Mouse (Mus musculus) hindbrain, embryonic 10.5 days (tissue): ENCODE results near the gene Asic4. TPM values are rescaled to one million over a fixed set of nuclear protein-coding genes. Genes with fewer than 3 reads are reported as not detected.
A peak's percentile ranks its signal among the peaks of the same experiment; 100 is the strongest.

Experiments used
- DNase-seq: peaks from one replicate; pipeline ENCODE4 v3.0.0-alpha.2; 2017; ENCODE audit warnings: low spot score
- H3K27ac ChIP-seq: fragments of 300-500 bp; sonication (generic); 2 replicates; pipeline ENCODE4 v1.5.1; 2016; ENCODE audit warnings: mild to moderate bottlenecking, moderate library complexity
- H3K27me3 ChIP-seq: fragments of 300-500 bp; sonication (generic); 2 replicates; pipeline ENCODE4 v1.6.1; 2016; ENCODE audit warnings: mild to moderate bottlenecking; ENCODE audit not compliant: poor library complexity, insufficient read depth, severe bottlenecking
- H3K36me3 ChIP-seq: fragments of 300-500 bp; sonication (generic); 2 replicates; pipeline ENCODE4 v1.6.1; 2016; ENCODE audit warnings: mild to moderate bottlenecking, moderate library complexity
- H3K4me1 ChIP-seq: fragments of 300-500 bp; sonication (generic); replicated peaks from 2 replicates; pipeline ENCODE4 v1.6.1; 2016; ENCODE audit warnings: mild to moderate bottlenecking
- H3K4me3 ChIP-seq: fragments of 300-500 bp; sonication (generic); 2 replicates; pipeline ENCODE4 v1.5.1; 2016; ENCODE audit warnings: mild to moderate bottlenecking, moderate library complexity
- H3K9me3 ChIP-seq: fragments of 300-500 bp; sonication (generic); 2 replicates; pipeline ENCODE4 v1.6.1; 2016; ENCODE audit warnings: mild to moderate bottlenecking, moderate library complexity
- WGBS: fragments of 180-500 bp; shearing (Covaris S2); methylation state at CpG from one replicate; pipeline ENCODE4 v1.1.7; 2016; 5-methylcytosine and 5-hydroxymethylcytosine counted together
- polyA plus RNA-seq: library from polyadenylated mRNA; unstranded; fragments of >200 nt; fragmentation: Nextera tagmentation; extraction: Ambion mirVana; gene quantifications from 2 replicates; pipeline ENCODE4 v1.2.1, GENCODE M21; 2016

The Asic4 gene
- polyA plus RNA-seq, 1 experiment from 2014 or later, result 9.3 TPM

- Histone ChIP-seq H3K4me1 (peaks cover 69% of the 10 kb centered on the region), H3K4me3 (peak overlapping the region; percentile 49), H3K27me3 (peaks cover 85% of the 10 kb centered on the region), H3K36me3 (no peaks in the 10 kb centered on the region), H3K27ac (peak overlapping the region; percentile 85), H3K9me3 (no peaks in the 10 kb centered on the region)
- 3% methylated on average over 42 of the region's 42 CpGs for WGBS
- DNase-seq, result peak; percentile 68
Observed at GRCm38 (mm10) chr1:75458025-75458788, 8.0 kb downstream of the Asic4 start.

GRCm38 (mm10) chr1:75458789-75459684 lies 8.8 kb downstream of the Asic4 start:
- DNase-seq, result peak; percentile 20
- Histone ChIP-seq H3K27me3 (peaks cover 84% of the 10 kb centered on the region), H3K9me3 (no peaks in the 10 kb centered on the region), H3K36me3 (no peaks in the 10 kb centered on the region), H3K27ac (peak overlapping the region; percentile 85), H3K4me1 (peaks cover 67% of the 10 kb centered on the region), H3K4me3 (peak overlapping the region; percentile 49)
- 15% methylated on average over 23 of the region's 23 CpGs for WGBS

- H3K4me1 ChIP-seq, result peaks cover 69% of the 10 kb centered on the region
- 88% methylated on average over 7 of the region's 7 CpGs for WGBS
- no peak for DNase-seq
- H3K9me3 ChIP-seq, result no peaks in the 10 kb centered on the region
- H3K27me3 ChIP-seq, result peaks cover 75% of the 10 kb centered on the region
- H3K36me3 ChIP-seq, result no peaks in the 10 kb centered on the region
- H3K27ac ChIP-seq, result no peak overlapping the region
- no peak overlapping the region for H3K4me3 ChIP-seq
Observed at GRCm38 (mm10) chr1:75460297-75460696, 10.1 kb downstream of the Asic4 start.

DNA sequence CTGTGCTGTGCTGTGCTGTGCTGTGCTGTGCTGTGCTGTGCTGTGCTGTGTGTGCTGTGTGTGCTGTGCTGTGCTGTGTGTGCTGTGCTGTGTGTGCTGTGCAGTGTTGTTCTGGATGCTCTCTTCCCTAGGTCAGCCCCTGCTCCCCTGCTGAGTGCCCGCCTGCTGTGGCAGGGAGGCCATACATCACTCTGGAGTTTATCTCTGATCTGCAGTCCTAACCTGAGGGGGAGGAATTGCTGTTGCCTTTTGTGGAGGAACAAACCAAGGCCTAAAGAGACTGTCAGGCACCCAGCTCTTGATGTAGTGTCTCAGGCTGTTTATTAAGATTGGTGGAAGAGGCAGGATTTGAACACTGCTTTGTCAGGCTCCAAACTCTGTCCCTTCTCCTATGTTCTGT lies 12.4 kb downstream of the Asic4 start:
- DNase-seq, result no peak
- Histone ChIP-seq H3K4me3 (no peak overlapping the region), H3K9me3 (no peaks in the 10 kb centered on the region), H3K27me3 (peaks cover 73% of the 10 kb centered on the region), H3K27ac (peak overlapping the region; percentile 16; the same call in 1 of the 2 replicates), H3K4me1 (peaks cover 55% of the 10 kb centered on the region), H3K36me3 (no peaks in the 10 kb centered on the region)
- WGBS, result 23% methylated on average over 1 of the region's 1 CpGs

- peaks cover 48% of the 10 kb centered on the region for H3K4me1 ChIP-seq
- WGBS, result 81% methylated on average over 5 of the region's 5 CpGs
- no peaks in the 10 kb centered on the region for H3K9me3 ChIP-seq
- peak overlapping the region; percentile 45; the same call in 1 of the 2 replicates for H3K27ac ChIP-seq
- no peak overlapping the region for H3K4me3 ChIP-seq
- DNase-seq, result no peak
- peaks cover 72% of the 10 kb centered on the region for H3K27me3 ChIP-seq
- no peaks in the 10 kb centered on the region for H3K36me3 ChIP-seq
Observed at GRCm38 (mm10) chr1:75463652-75464204, 13.5 kb downstream of the Asic4 start.

DNA sequence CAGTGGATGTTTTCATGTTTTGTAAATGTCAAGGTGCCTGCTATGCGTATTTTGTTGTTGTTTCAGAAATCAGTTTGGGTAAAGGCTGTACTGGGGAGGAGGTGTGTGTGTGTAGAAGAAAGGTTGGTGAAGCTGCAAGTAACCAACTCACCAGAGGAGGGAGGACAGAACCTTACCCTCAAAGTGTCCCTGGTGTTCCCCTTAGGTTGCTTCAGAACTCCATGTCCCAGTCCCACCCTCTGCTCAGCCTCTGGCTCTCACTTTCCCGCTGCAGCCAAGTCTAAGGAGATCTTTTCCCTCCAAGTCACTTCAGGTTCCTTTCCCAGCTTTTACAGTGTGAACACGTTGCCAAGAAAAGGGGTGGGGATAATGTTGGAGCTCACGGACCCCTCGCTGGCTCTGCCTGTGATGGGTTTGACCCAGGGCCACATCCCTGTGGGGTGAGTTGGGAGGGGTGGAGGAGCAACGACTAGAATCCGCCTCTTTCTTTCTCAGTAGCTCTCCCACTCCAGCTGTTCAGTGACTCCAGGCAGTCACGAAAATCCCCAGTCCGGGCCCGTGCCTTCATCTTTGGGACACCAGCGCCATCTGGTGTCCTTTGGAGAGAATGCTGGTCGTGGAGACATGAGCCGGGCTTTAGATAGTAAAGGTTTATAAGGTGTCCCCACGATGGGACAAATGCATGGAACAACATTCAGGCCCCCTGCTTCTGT lies 17.1 kb downstream of the Asic4 start:
- no peak overlapping the region for H3K4me3 ChIP-seq
- WGBS, result 8% methylated on average over 14 of the region's 14 CpGs
- H3K4me1 ChIP-seq, result peaks cover 38% of the 10 kb centered on the region
- no peaks in the 10 kb centered on the region for H3K9me3 ChIP-seq
- peak overlapping the region; percentile 8; the same call in 1 of the 2 replicates for H3K27ac ChIP-seq
- H3K36me3 ChIP-seq, result peaks cover 6% of the 10 kb centered on the region
- peaks cover 56% of the 10 kb centered on the region for H3K27me3 ChIP-seq
- DNase-seq, result peak; percentile 86

- 78% methylated on average over 17 of the region's 17 CpGs for WGBS
- Histone ChIP-seq H3K4me3 (no peak overlapping the region), H3K27me3 (peaks cover 55% of the 10 kb centered on the region), H3K27ac (no peak overlapping the region), H3K9me3 (no peaks in the 10 kb centered on the region), H3K36me3 (peaks cover 26% of the 10 kb centered on the region), H3K4me1 (peaks cover 30% of the 10 kb centered on the region)
- DNase-seq, result no peak
Observed at GRCm38 (mm10) chr1:75469287-75469825, 19.1 kb downstream of the Asic4 start.

DNA sequence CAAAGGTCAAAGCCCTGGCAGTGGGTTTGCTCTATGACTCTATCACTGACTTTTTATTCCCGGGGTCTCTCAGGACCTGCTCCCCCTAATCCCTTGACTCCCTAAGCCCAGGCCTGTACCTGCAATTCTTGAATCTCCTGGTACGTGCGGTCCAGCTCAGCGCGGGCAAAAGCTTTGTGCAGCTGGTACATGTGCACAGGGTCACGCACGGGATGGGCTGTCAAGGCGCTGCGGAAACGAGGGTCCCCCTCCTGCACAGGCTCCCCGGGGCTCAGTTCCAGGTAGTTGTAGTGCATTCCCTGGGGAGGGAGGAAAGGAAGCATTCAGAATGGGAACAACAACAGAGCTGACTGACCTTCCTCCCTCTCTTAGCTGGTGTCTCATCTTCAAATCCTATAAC lies 26.2 kb downstream of the Asic4 start:
- Histone ChIP-seq H3K36me3 (peaks cover 52% of the 10 kb centered on the region), H3K4me3 (no peak overlapping the region)

DNA sequence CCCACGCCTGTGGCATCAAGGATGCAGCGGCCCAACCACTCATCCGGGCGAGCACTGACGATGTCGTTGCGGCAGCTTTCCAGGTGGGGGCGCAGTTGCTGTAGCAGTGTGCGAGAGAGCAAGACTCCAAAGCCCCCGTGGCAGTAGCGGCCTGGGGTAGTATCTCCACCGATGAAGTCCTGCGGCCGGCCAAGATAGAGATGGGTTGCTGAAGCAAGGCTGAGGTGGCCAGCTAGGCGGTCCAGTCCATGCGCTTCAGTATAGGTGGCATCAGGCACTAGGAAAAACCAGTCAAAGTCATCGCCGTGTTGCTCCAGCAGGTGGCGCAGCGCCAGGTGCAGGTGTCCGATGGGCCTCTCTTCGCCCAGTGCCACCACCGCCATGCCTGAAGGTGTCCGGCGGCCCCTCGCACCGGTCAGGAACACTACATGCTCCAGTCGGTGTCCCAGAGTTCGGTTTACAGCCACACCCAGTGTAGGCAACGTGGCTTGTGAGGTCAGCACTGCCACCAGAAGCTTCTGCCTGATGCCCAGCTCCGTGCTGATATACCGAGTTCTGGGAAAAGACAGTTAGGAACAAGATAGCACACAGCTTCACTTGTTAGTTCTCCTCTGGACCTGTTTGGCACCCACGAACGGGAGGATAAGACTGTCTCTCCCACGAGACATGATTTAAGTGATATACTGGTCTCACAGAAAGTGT lies 27.2 kb downstream of the Asic4 start:
- Histone ChIP-seq H3K36me3 (peaks cover 47% of the 10 kb centered on the region), H3K4me1 (peaks cover 54% of the 10 kb centered on the region), H3K9me3 (no peaks in the 10 kb centered on the region), H3K4me3 (peak overlapping the region; percentile 88), H3K27me3 (peaks cover 56% of the 10 kb centered on the region), H3K27ac (no peak overlapping the region; the same call in 1 of the 2 replicates)
- DNase-seq, result peak; percentile 85
- 14% methylated on average over 35 of the region's 35 CpGs for WGBS

More for the DNA sequence above, 26.2 kb downstream of the Asic4 start:
- no peak overlapping the region for H3K27ac ChIP-seq
- no peak for DNase-seq
- no peaks in the 10 kb centered on the region for H3K9me3 ChIP-seq
- peaks cover 48% of the 10 kb centered on the region for H3K27me3 ChIP-seq
- H3K4me1 ChIP-seq, result peaks cover 53% of the 10 kb centered on the region
- WGBS, result 97% methylated on average over 11 of the region's 11 CpGs

DNA sequence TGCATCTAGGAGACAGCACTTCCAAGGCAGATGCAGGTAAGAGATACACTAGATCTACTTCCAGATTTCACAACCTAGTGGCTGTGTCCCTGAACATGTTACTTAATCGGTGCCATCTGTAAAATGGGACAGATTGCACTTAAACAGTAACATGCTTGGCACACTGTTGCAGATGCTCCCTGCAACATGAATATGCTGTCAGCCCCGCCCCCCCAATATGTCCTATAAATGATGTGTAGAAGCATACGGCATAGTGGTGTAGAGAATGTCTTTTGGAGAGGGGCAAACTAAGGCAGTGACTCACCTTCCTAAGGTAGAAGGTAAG lies 27.7 kb downstream of the Asic4 start:
- 57% methylated on average over 3 of the region's 3 CpGs for WGBS
- H3K9me3 ChIP-seq, result no peaks in the 10 kb centered on the region

DNA sequence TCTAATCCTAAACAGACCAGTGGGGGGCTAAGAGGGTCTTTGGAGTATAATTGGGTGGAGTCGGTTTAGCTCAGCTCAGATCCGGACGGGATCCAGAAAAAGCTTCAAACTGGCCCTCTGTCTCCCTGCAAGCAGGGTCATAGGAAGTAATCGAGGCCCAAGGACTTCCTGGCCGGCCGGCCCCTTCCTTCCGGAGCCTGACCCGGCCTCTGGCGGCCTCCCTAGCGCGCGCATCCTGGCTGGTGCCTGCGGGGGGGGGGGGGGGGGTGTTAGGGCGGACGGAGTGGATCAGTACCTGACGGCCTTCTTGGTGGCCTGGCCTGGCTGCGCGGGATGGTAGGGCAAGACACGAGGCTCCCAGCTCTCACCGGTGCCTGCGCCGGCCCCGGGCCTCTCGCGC lies 28.3 kb downstream of the Asic4 start:
- Histone ChIP-seq H3K27ac (peak overlapping the region; percentile 89), H3K4me3 (peak overlapping the region; percentile 88), H3K4me1 (peaks cover 58% of the 10 kb centered on the region), H3K9me3 (no peaks in the 10 kb centered on the region), H3K27me3 (peaks cover 65% of the 10 kb centered on the region), H3K36me3 (peaks cover 47% of the 10 kb centered on the region)
- WGBS, result 1% methylated on average over 25 of the region's 25 CpGs
- no peak for DNase-seq

More for the DNA sequence above, 27.7 kb downstream of the Asic4 start:
- peak overlapping the region; percentile 88 for H3K4me3 ChIP-seq
- peaks cover 59% of the 10 kb centered on the region for H3K4me1 ChIP-seq
- DNase-seq, result no peak
- H3K27ac ChIP-seq, result no peak overlapping the region
- H3K27me3 ChIP-seq, result peaks cover 61% of the 10 kb centered on the region
- H3K36me3 ChIP-seq, result peaks cover 47% of the 10 kb centered on the region
